Mouse (Mus musculus): ENCODE measurements around the gene Trim5.
"Not testable (repeated sequence)": the region's sequence is repeated elsewhere in the genome, so short reads cannot be mapped to it uniquely, and the experiment has no call there.

The Trim5 gene

DNA sequence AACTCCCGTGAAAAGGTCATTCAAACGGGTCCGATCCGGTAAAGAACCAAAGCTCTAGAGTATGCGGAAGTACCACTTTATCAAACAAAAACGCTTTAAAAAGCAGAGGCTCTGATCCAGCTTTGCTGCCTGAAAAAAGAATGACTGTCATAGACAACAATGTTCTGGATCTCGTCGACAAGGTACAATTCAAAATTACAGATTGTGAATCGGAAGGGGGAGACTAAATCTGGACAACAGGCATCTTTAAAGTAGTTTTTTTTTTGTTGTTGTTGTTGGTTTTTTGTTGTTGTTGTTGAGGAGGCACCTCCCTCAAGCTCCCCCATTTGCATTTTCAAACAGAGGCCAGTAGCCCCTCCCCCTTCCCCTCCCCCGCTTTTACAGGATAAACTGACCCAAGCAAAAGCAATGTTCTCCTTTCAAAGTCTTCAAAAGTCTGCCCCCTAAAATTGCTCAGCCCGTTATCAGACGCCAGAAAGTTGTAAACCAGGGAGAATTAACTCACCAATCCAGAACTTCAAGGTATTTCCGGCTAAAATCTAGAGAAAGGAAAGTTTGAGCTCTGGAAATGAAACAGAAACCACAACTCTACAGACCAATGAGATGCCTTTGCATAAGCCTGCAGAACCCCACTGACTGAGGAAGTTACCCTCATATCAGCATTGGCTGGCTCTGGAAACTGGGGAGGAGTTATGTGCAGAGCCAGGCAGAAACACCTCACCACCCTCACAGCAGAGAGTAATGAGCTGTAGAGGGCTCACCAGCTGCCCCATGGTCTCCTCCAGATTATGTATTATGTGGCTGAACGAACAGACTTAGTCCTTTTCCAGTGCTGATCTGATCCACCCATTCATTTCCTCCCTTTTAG, at the start of gene Trim5:
TSS of gene Trim5 (minus strand) at position 519 of the 868 bp plus-strand sequence.
- not testable (repeated sequence) for DNase-seq (ENCODE audit: low read depth)

GRCm38 (mm10) chr7:104335547-104335946, 47.7 kb upstream of the Trim5 start:
- not testable (repeated sequence) for DNase-seq (ENCODE audit: low read depth)

DNA sequence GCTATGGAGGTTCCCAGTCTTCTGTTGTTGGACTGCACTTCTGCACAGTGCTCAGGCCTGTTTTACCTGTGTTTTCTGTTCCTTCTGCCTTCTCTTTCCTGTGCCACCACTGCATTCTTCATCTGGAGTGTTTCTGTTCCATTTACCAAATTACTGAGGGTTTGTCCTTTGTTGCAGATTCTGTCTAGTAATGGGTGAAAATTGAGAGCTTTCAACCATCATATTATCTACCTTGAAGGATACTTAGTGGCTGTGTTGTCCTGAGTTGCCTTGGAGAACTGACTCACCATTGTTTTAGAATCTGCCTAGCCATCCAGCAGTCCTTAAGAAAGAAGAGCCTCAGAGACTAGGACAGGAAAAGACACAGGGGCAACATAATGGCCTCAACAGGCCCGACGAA, 41.3 kb upstream of the Trim5 start, which contains the start of gene Trim34b:
TSS of gene Trim34b (plus strand) at position 301 of the 400 bp plus-strand sequence.
- DNase-seq (ENCODE audit: low read depth): not testable (repeated sequence)

GRCm38 (mm10) chr7:104322028-104322427, 34.1 kb upstream of the Trim5 start:
- no peak for DNase-seq (ENCODE audit: low read depth)

- DNase-seq (ENCODE audit: low read depth): not testable (repeated sequence)
Measured at GRCm38 (mm10) chr7:104315369-104316080, 27.6 kb upstream of the Trim5 start, which contains the start of gene Trim12a. Trim12a (minus strand) TSS chr7:104315466.

GRCm38 (mm10) chr7:104314796-104315353, 27.0 kb upstream of the Trim5 start:
- no peak for DNase-seq (ENCODE audit: low read depth)

GRCm38 (mm10) chr7:104291638-104292400, 3.9 kb upstream of the Trim5 start:
- DNase-seq (ENCODE audit: low read depth): no peak

GRCm38 (mm10) chr7:104290641-104291040, 2.7 kb upstream of the Trim5 start:
- DNase-seq (ENCODE audit: low read depth): no peak

- not testable (repeated sequence) for DNase-seq (ENCODE audit: low read depth)
Measured at GRCm38 (mm10) chr7:104279361-104279760, 8.5 kb downstream of the Trim5 start.

GRCm38 (mm10) chr7:104265335-104265734, 22.6 kb downstream of the Trim5 start:
- not testable (repeated sequence) for DNase-seq (ENCODE audit: low read depth)

DNA sequence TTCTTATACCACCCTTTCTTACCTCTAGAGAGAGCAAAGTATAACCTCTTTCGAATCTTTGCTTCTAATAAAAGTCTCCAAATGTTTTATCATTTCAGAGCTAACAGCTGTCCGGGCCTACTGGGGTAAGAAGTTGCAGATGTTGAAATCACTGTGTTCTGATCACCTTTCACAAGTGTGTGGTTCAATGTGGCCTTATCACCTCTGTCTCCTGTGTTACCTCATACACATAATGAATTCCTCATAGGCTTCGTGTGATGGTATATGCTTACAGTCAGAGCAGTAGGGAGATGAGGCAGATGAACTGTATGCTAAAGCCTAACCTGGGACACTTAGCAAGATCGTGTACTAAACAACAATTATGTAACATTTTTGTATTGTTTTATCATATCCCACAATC, 27.5 kb downstream of the Trim5 start:
- DNase-seq (ENCODE audit: low read depth): not testable (repeated sequence)

DNA sequence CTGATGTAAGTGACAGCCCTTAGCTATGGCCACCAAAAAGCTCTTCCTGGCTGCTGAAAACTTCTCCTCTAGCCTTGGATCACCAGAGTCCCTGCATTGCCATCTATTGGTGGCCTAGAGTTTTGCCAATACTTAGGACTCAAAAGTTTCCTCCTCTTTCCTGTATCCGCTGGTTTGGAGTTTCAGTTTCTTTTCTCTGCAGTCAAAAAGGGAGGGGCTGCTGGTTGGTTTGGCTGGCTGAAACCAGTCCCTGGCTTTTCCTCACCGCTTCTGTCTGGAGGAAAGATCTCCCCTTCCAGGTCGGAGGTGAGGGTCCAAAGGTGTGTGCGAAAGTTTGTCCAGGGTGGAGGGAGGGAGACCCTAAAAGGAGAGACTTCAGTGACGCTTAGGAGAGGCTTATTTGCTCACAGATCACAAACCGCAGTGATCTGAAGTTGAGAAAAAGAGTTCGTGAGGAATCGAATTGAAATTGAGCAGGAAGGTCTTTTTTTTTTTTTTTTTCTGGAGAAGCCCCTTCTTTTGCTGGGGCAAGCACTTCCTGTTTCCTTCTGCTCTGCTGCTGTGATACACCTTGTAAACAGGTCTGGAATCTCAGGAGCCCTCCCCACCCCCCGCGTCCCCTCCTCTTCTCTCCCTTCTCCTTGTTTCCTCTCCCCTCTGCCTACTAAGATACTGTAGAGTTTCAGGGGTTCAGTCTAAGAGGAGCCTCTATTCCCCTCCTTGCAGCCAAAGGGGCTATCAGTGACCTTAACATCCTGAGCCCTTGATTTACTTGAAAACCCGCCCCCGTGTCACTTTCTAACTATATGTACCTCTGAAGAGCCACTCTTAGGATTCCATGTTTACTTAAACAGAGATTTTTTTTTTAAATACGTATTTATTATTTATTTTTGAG, 43.4 kb downstream of the Trim5 start, which contains the start of gene Trim34a:
TSS of gene Trim34a (plus strand) at position 171 of the 895 bp plus-strand sequence.
- DNase-seq (ENCODE audit: low read depth): peak; percentile 69

DNA sequence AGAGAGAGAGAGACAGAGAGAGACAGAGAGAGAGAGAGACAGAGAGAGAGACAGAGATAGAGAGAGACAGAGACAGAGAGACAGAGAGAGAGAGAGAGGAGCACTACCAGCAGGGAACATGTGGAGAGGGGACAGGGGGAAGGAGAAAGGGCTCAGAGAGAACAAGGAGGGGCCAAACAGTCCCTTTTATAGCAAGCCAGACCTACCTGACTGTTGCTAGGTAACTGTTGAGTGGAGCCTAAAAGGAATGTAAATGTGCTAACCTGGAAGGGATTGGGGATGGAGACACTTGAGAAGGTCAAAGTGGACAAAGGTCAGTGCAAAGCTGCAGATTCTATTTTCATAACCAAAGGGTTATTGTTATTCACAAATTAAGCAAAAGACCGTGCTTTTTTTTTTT, 44.3 kb downstream of the Trim5 start:
- DNase-seq (ENCODE audit: low read depth): no peak

DNA sequence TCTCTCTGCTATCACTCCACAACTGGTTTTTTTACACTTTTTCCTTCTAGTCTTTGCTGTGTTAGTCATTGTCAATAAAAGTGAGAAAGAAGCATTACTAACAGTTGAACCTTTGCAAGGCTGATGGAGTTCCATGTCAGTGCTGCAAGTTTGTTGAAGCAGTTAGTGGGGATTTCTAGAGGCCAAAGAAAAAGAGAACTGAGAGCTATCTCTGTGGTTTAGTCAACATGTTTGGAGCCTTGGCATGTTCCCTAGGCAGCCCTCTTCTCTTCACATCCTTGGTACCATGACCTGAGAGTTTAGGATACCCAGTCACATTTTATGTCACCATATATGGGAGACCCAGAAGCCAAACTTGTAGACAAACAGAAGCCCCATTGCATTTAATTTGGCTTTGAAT, 47.0 kb downstream of the Trim5 start:
- no peak for DNase-seq (ENCODE audit: low read depth)

DNA sequence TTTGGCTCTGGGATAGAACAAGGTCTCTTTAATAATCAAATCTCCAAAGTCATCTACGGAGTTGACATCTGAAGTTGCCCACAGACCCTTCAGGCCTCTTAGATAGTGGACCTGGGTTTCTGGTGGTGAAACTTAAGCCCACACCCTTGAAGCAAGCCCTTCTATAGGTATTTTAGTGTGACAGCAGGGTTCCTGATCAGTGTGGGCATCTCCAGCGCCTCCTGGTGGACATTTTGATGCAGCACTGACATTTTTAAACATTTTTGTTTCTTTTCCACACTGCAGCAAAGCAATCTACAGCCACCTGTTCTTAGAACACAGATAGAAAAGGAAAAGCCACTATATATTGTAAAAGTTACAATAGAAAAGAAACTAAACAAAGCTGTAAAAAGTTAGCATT, 56.7 kb downstream of the Trim5 start:
- no peak for DNase-seq (ENCODE audit: low read depth)

DNA sequence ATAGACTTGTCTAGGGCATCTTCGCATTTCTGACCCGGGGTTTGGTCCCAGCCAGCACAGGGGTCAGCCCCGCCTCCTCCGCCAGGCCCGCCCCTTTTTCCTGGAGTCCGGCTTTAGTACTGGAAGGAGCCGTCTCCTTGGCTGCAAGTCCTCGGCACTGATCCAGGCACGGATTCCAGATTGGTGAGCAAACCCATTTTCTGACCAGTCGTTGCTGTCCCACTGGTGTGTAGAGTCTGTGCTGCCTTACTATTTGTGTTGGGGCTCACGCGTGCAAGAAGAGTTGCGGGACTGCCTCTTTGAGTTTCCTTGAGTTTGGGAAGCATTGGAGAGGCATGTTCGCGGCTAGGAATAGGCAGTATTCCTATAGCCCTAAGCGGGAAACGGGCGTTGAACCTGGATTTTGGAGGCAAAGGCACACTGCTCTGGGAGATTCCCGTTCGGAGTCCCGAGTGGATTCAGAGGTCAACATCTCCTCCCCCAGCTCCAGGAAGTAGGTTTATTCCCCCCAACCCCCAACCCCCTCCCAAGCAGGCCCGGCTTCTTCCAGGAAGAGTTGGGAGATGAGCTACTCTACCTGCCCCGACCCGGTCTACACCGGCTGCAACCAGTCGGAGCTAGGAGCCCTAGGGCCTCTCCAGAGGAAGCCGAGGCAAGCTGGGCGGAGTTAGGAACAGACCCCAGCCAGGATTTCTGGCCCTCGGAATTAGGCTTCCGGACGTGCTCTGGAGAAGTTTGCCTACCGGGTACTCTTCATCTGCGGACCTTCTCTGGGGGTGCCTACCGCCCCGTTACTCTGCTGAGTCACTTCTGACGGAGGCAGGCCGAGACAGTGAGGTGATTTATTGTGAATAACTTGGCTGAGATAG, 69.0 kb downstream of the Trim5 start, which contains the start of gene Trim6:
TSS of gene Trim6 (plus strand) at position 93 of the 869 bp plus-strand sequence.
- no peak for DNase-seq (ENCODE audit: low read depth)

DNA sequence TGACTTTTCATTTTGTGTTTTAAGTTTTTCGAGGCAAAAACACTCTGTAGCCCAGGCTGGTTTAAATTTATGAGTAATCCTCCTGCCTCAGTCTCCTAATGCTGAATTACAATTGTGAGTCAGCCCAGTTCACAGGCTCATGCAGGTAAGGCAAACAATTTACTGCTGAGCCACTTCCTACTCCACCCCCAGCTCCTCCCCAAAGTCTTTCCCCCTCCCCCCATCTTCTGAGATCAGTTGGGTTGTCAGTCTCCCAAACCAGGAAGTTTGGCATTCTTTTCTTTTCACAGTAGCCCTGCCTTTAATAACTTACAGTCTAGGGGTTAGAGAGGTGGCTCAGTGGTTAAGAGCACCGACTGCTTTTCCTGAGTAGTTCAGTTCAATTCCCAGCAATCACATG, 70.0 kb downstream of the Trim5 start:
- no peak for DNase-seq (ENCODE audit: low read depth)

GRCm38 (mm10) chr7:104216011-104216535, 71.8 kb downstream of the Trim5 start:
- no peak for DNase-seq (ENCODE audit: low read depth)
